Mouse (Mus musculus): ENCODE results near the gene Chst8. TPM values are rescaled to one million over a fixed set of nuclear protein-coding genes. Genes with fewer than 3 reads are reported as not detected.
A peak's percentile ranks its signal among the peaks of the same experiment; 100 is the strongest.

Chst8 gene
- total RNA-seq, 2 experiments from 2014 or later: 20.9 to 22.0 TPM

- intact Hi-C loops (cut with DNase I): no loop called here
- H3K27ac ChIP-seq: no peak overlapping the region
- no peak for TF ChIP-seq CTCF (IDR thresholded peaks at IDR 0.05)
- DNase-seq (ENCODE audit: extremely low spot score in 1 of 2, low spot score in 2 of 2): no peak
- H3K4me3 ChIP-seq: no peak overlapping the region
Observed at GRCm38 (mm10) chr7:34698221-34698620, 114.3 kb downstream of the Chst8 start.

GRCm38 (mm10) chr7:34696086-34696485 lies 116.4 kb downstream of the Chst8 start:
- intact Hi-C loops (cut with DNase I): no loop called here

GRCm38 (mm10) chr7:34694898-34695297 lies 117.6 kb downstream of the Chst8 start:
- H3K27ac ChIP-seq: no peak overlapping the region
- no peak for DNase-seq (ENCODE audit: extremely low spot score in 1 of 2, low spot score in 2 of 2)
- no peak overlapping the region for H3K4me3 ChIP-seq
- TF ChIP-seq CTCF (IDR thresholded peaks at IDR 0.05): no peak
- intact Hi-C loops (cut with DNase I): no loop called here

More at GRCm38 (mm10) chr7:34696086-34696485, 116.4 kb downstream of the Chst8 start:
- Histone ChIP-seq H3K27ac (no peak overlapping the region), H3K4me3 (no peak overlapping the region)
- no peak for DNase-seq (ENCODE audit: extremely low spot score in 1 of 2, low spot score in 2 of 2)
- no peak for TF ChIP-seq CTCF (IDR thresholded peaks at IDR 0.05)

GRCm38 (mm10) chr7:34693916-34694315 lies 118.6 kb downstream of the Chst8 start:
- no peak for TF ChIP-seq CTCF (IDR thresholded peaks at IDR 0.05)
- intact Hi-C loops (cut with DNase I): no loop called here
- Histone ChIP-seq H3K4me3 (no peak overlapping the region), H3K27ac (no peak overlapping the region)
- DNase-seq (ENCODE audit: extremely low spot score in 1 of 2, low spot score in 2 of 2): no peak

- Histone ChIP-seq H3K4me3 (no peak overlapping the region), H3K27ac (no peak overlapping the region)
- intact Hi-C loops (cut with DNase I): no loop called here
- DNase-seq (ENCODE audit: extremely low spot score in 1 of 2, low spot score in 2 of 2): no peak
- no peak for TF ChIP-seq CTCF (IDR thresholded peaks at IDR 0.05)
Observed at GRCm38 (mm10) chr7:34693072-34693471, 119.4 kb downstream of the Chst8 start.

DNA sequence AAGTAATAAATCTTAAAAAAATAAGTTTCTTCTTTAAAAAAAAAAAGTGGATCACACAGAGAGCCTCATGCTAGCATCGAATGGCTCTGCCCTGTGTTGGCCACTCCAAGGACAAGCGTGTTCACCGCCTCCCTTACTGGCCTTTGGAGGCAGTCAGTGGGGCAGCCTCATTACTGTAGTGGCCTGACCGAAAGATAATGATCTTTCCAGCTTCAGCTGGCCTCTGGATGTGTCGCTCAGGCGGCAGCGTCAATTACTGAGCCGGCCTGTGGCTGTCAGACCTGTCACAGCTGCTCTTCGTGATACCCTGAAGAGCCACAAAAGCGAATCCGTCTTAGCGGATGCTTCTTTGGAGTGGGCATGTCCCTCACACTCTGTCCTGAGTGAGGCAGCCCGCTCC lies 122.4 kb downstream of the Chst8 start:
- no peak overlapping the region for H3K4me3 ChIP-seq
- no peak overlapping the region for H3K27ac ChIP-seq
- intact Hi-C loops (cut with DNase I): no loop called here
- no peak for TF ChIP-seq CTCF (IDR thresholded peaks at IDR 0.05)
- DNase-seq (ENCODE audit: extremely low spot score in 1 of 2, low spot score in 2 of 2): no peak

- no peak for DNase-seq (ENCODE audit: extremely low spot score in 1 of 2, low spot score in 2 of 2)
- Histone ChIP-seq H3K4me3 (no peak overlapping the region), H3K27ac (no peak overlapping the region)
- intact Hi-C loops (cut with DNase I): no loop called here
- no peak for TF ChIP-seq CTCF (IDR thresholded peaks at IDR 0.05)
Observed at GRCm38 (mm10) chr7:34689028-34689427, 123.5 kb downstream of the Chst8 start.

- intact Hi-C loops (cut with DNase I): no loop called here
- TF ChIP-seq CTCF (IDR thresholded peaks at IDR 0.05): no peak
- H3K4me3 ChIP-seq: no peak overlapping the region
- H3K27ac ChIP-seq: no peak overlapping the region
- no peak for DNase-seq (ENCODE audit: extremely low spot score in 1 of 2, low spot score in 2 of 2)
Observed at GRCm38 (mm10) chr7:34685801-34686200, 126.7 kb downstream of the Chst8 start.

DNA sequence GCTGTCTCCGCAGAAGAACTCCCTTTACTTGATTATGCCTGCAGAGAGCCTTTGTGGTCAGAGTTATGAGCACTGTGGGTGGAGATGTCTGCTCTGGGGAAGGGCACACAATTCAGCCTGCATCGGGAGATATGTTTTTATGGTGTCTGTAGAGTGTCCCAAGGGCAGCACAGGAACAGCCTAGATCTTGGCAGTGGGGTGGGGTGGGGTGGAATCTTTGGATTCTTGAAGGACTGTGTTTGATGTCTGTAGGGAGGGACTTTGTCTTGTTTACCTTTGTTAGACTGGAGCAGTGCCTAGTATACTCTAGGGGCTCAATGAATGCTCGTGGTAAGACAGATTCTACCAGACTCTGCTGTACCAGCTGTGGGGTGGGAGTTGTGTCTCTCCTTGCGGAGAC lies 127.3 kb downstream of the Chst8 start:
- intact Hi-C loops (cut with DNase I): no loop called here
- TF ChIP-seq CTCF (IDR thresholded peaks at IDR 0.05): no peak
- DNase-seq (ENCODE audit: extremely low spot score in 1 of 2, low spot score in 2 of 2): no peak
- Histone ChIP-seq H3K4me3 (no peak overlapping the region), H3K27ac (no peak overlapping the region)

DNA sequence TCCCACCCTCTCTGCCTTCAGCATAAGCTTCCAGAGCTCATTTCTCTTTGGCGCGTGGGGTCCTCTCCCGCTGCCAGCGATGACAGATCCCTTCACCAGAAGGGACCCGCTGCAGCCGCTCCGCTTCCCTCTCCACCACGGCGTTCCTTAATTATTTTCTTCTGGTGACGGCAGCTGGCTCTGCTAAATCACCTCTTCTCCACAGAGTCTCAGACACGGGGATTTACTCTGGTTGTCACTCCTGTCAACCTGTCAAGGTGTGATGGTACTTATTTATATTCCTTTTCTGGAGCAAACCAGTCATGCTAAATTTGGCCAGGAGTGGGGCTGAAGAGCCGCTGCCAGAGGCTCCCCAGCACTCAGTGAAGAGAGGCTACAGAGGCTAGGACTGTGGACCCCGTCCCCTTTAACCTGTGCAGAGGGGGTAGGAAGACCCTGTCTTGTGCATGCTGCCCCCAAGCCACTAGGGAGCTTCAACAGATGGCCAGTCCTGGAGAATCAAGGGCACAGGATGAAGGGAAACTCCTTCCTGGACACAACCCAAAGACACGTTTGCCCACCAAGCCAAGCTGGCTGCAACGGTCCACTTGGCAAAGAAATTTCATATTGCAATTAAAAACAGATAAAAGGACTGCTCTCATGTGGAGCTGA lies 131.6 kb downstream of the Chst8 start:
- peak; percentile 35 for TF ChIP-seq CTCF (IDR thresholded peaks at IDR 0.05)
- intact Hi-C loops (cut with DNase I): no loop called here
- DNase-seq (ENCODE audit: extremely low spot score in 1 of 2, low spot score in 2 of 2): no peak
- H3K27ac ChIP-seq: no peak overlapping the region
- H3K4me3 ChIP-seq: no peak overlapping the region

DNA sequence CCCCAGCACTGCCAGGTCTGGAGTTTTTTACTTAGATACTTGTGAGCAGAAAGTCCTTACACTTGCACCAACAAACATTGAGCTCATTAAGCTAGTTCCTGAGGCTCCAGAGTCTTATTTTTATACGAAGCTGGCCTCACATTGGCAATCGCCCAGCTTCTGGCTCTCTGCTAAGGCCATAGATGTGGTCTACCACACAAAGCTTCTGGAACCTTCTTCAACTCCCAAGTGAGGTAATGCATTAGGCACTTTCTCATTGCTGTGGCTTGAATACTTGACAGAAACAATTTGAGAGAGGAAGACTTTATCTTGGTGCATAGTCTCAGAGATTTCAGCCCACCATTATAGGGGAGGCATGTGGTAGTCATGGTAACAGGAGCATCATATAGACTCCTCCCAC lies 132.6 kb downstream of the Chst8 start:
- Histone ChIP-seq H3K4me3 (no peak overlapping the region), H3K27ac (no peak overlapping the region)
- no peak for DNase-seq (ENCODE audit: extremely low spot score in 1 of 2, low spot score in 2 of 2)
- TF ChIP-seq CTCF (IDR thresholded peaks at IDR 0.05): no peak
- intact Hi-C loops (cut with DNase I): loop anchor here (5.0 kb wide), 3 partner anchors 102 to 347 kb away; no protein-coding TSS in a partner anchor

GRCm38 (mm10) chr7:34675831-34676514 lies 136.5 kb downstream of the Chst8 start:
- intact Hi-C loops (cut with DNase I): loop anchor here (1.0 to 5.0 kb wide), 9 partner anchors 43 to 589 kb away; partner anchors contain the start of genes Chst8 and Pepd
- H3K4me3 ChIP-seq: peak overlapping the region; percentile 44
- peak; percentile 86 for TF ChIP-seq CTCF (IDR thresholded peaks at IDR 0.05)
- DNase-seq (ENCODE audit: extremely low spot score in 1 of 2, low spot score in 2 of 2): peak; percentile 75 to 82
- H3K27ac ChIP-seq: no peak overlapping the region
